9 mouse cellular contexts compared by ENCODE assay signal in the genomic region with DNA sequence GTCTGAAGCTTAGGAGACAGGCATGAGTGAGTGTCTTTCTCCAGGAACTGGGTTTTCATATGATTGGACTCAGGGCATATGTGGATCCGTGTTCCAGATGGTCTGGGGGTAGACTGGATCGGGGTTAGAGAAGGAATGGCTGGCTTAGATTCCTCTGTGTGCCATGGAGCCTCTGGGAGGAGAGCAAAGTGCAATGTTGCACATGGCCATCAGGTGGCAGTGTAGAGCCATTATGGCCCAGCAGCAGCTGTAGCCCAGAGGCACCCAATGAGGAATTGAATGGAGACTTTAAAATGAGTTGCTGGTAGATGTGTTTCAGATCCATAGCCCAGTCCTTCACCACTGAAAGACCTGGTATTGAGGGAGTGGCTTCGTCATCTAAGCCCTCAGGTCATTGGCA. TPM values are rescaled to one million over a fixed set of nuclear protein-coding genes. Genes with fewer than 3 reads are reported as not detected.
DNase-seq lines count a peak whose midpoint lies in the region; ATAC-seq and TF ChIP-seq lines count a peak whose summit lies in the region.
"Had no signal": no experiment of that assay in that cellular context is flagged by ENCODE, and none has a peak within 500 bp of the region (broad histone marks: within the 10 kb centered on the region; RNA-seq: fewer than 3 reads in every experiment).

No protein-coding gene starts in this region.

- no peaks in the 10 kb centered on the region for H3K4me1 ChIP-seq in kidney, postnatal 0 days (replicated peaks; ENCODE audit: insufficient read depth, low read length)
- no peaks in the 10 kb centered on the region for H3K4me1 ChIP-seq in liver, embryonic 16.5 days (ENCODE audit: control insufficient read depth, low read depth, low read length)
- H3K4me1 ChIP-seq in neural tube, embryonic 12.5 days, result no peaks in the 10 kb centered on the region

- no peak overlapping the region for H3K4me3 ChIP-seq in kidney, postnatal 0 days (replicated peaks; ENCODE audit: low read depth, low read length)
- no peak overlapping the region for H3K4me3 ChIP-seq in liver, embryonic 16.5 days (ENCODE audit: low read depth, low read length)
- no peak overlapping the region for H3K4me3 ChIP-seq in neural tube, embryonic 12.5 days
- H3K4me3 ChIP-seq: heart, embryonic 15.5 days had no signal

- H3K36me3 ChIP-seq in kidney, postnatal 0 days (ENCODE audit: insufficient read depth, low read length), result no peaks in the 10 kb centered on the region
- H3K36me3 ChIP-seq in liver, embryonic 16.5 days (ENCODE audit: control insufficient read depth, insufficient read depth), result no peaks in the 10 kb centered on the region
- H3K36me3 ChIP-seq in neural tube, embryonic 12.5 days, result no peaks in the 10 kb centered on the region
- H3K36me3 ChIP-seq: heart, embryonic 15.5 days had no signal

- H3K9me3 ChIP-seq in kidney, postnatal 0 days (replicated peaks; ENCODE audit: low read length), result no peaks in the 10 kb centered on the region
- H3K9me3 ChIP-seq in liver, embryonic 16.5 days (replicated peaks; ENCODE audit: control insufficient read depth, low read length), result no peaks in the 10 kb centered on the region
- no peaks in the 10 kb centered on the region for H3K9me3 ChIP-seq in neural tube, embryonic 12.5 days
- H3K9me3 ChIP-seq: heart, embryonic 15.5 days had no signal

- no peak overlapping the region for H3K9ac ChIP-seq in kidney, postnatal 0 days (ENCODE audit: low read depth, low read length)
- no peak overlapping the region for H3K9ac ChIP-seq in liver, embryonic 16.5 days (ENCODE audit: low read depth, low read length)
- H3K9ac ChIP-seq in neural tube, embryonic 12.5 days, result no peak overlapping the region
- H3K9ac ChIP-seq: heart, embryonic 15.5 days had no signal

- peak; percentile 66 for DNase-seq in R1 (ENCODE audit: low read depth, low spot score)
- DNase-seq in cerebellum, postnatal 36 days, result peak; percentile 68 to 72
- DNase-seq in gastrocnemius, postnatal 10 days, result peak; percentile 72
- peak; percentile 86 for DNase-seq in kidney, postnatal 0 days (ENCODE audit: low spot score)
- DNase-seq in thymus, postnatal 14 days, result peak; percentile 75

- H3K27ac ChIP-seq in kidney, postnatal 0 days, result no peak overlapping the region
- no peak overlapping the region for H3K27ac ChIP-seq in liver, embryonic 16.5 days (ENCODE audit: low read length)
- H3K27ac ChIP-seq in neural tube, embryonic 12.5 days, result no peak overlapping the region
- H3K27ac ChIP-seq: heart, embryonic 15.5 days had no signal

- H3K4me2 ChIP-seq in kidney, postnatal 0 days (ENCODE audit: low read length), result no peak overlapping the region
- no peak overlapping the region for H3K4me2 ChIP-seq in liver, embryonic 16.5 days (ENCODE audit: low read depth, low read length)
- no peak overlapping the region for H3K4me2 ChIP-seq in neural tube, embryonic 12.5 days (replicated peaks)
- H3K4me2 ChIP-seq: heart, embryonic 15.5 days had no signal

- WGBS in kidney, postnatal 0 days, result 10% methylated on average over 3 of the region's 3 CpGs
- 10% methylated on average over 3 of the region's 3 CpGs for WGBS in liver, embryonic 16.5 days (ENCODE audit: insufficient replicate concordance)
- 15% methylated on average over 3 of the region's 3 CpGs for WGBS in neural tube, embryonic 12.5 days

- H3K27me3 ChIP-seq in kidney, postnatal 0 days (ENCODE audit: insufficient read depth, low read length), result no peaks in the 10 kb centered on the region
- H3K27me3 ChIP-seq in liver, embryonic 16.5 days (ENCODE audit: control insufficient read depth, insufficient read depth, low read depth, low read length), result no peaks in the 10 kb centered on the region
- H3K27me3 ChIP-seq in neural tube, embryonic 12.5 days (replicated peaks), result peaks cover 4% of the 10 kb centered on the region

- peak; percentile 98 for TF ChIP-seq CTCF in kidney, postnatal 0 days (IDR thresholded peaks at IDR 0.05; ENCODE audit: low read depth)

- ATAC-seq in CD4-positive, CD25-positive, alpha-beta regulatory T cell, adult 4 months, result peak; percentile 57
- no peak for ATAC-seq in kidney, postnatal 0 days (replicated peaks; ENCODE audit: low FRiP score, low read depth)
- ATAC-seq in liver, embryonic 16.5 days (ENCODE audit: low read depth), result peak; percentile 53
- peak; percentile 53; the same call in 1 of the 2 replicates for ATAC-seq in neural tube, embryonic 12.5 days (ENCODE audit: low FRiP score, low read depth)

RNA-seq across cellular contexts. Expression of a gene that starts 17.8 kb away (rescaled TPM):
- polyA plus RNA-seq in CD4-positive, CD25-positive, alpha-beta regulatory T cell, adult 4 months (2017; shearing (Covaris generic)), result not detected
- total RNA-seq in gastrocnemius, postnatal 10 days (2021), result 10 to 100 TPM; 31.8 to 37.4 TPM
- polyA plus RNA-seq in kidney, postnatal 0 days (2015; fragmentation: Nextera tagmentation; extraction: Ambion mirVana), result 13.0 and 15.0 TPM in 2 replicates
- polyA plus RNA-seq in liver, embryonic 16.5 days (2015; fragmentation: Nextera tagmentation; extraction: Ambion mirVana), result 2.0 and 2.5 TPM in 2 replicates
- 2.5 and 3.1 TPM in 2 replicates for polyA plus RNA-seq in neural tube, embryonic 12.5 days (2016; fragmentation: Nextera tagmentation; extraction: Ambion mirVana)

RNA-seq across cellular contexts. Expression of a gene that starts 27.0 kb away (rescaled TPM):
- polyA plus RNA-seq in CD4-positive, CD25-positive, alpha-beta regulatory T cell, adult 4 months (2017; shearing (Covaris generic)), result 10 to 100 TPM; 12.9 to 13.6 TPM
- 10 to 100 TPM; 13.1 to 14.9 TPM for total RNA-seq in gastrocnemius, postnatal 10 days (2021)
- polyA plus RNA-seq in kidney, postnatal 0 days (2015; fragmentation: Nextera tagmentation; extraction: Ambion mirVana), result 25.7 and 25.8 TPM in 2 replicates
- 6.8 and 8.2 TPM in 2 replicates for polyA plus RNA-seq in liver, embryonic 16.5 days (2015; fragmentation: Nextera tagmentation; extraction: Ambion mirVana)
- 32.1 and 32.2 TPM in 2 replicates for polyA plus RNA-seq in neural tube, embryonic 12.5 days (2016; fragmentation: Nextera tagmentation; extraction: Ambion mirVana)

RNA-seq across cellular contexts. Expression of a gene that starts 30.8 kb away (rescaled TPM):
- polyA plus RNA-seq in CD4-positive, CD25-positive, alpha-beta regulatory T cell, adult 4 months (2017; shearing (Covaris generic)), result 1 to 10 TPM; 2.3 to 5.1 TPM
- 10 to 100 TPM; 16.6 to 17.3 TPM for total RNA-seq in gastrocnemius, postnatal 10 days (2021)
- 5.3 and 5.8 TPM in 2 replicates for polyA plus RNA-seq in kidney, postnatal 0 days (2015; fragmentation: Nextera tagmentation; extraction: Ambion mirVana)
- 5.7 and 7.6 TPM in 2 replicates for polyA plus RNA-seq in liver, embryonic 16.5 days (2015; fragmentation: Nextera tagmentation; extraction: Ambion mirVana)
- 9.7 and 9.8 TPM in 2 replicates for polyA plus RNA-seq in neural tube, embryonic 12.5 days (2016; fragmentation: Nextera tagmentation; extraction: Ambion mirVana)

RNA-seq across cellular contexts. Expression of a gene that starts 44.0 kb away (rescaled TPM):
- 100 to 1,000 TPM in 1 of 2 experiments, 10 to 100 TPM in 1; 93.7 to 163 TPM for polyA plus RNA-seq in CD4-positive, CD25-positive, alpha-beta regulatory T cell, adult 4 months (2017; shearing (Covaris generic))
- total RNA-seq in gastrocnemius, postnatal 10 days (2021), result 10 to 100 TPM; 10.7 to 18.2 TPM
- 68.8 and 80.3 TPM in 2 replicates for polyA plus RNA-seq in kidney, postnatal 0 days (2015; fragmentation: Nextera tagmentation; extraction: Ambion mirVana)
- polyA plus RNA-seq in liver, embryonic 16.5 days (2015; fragmentation: Nextera tagmentation; extraction: Ambion mirVana), result 33.9 and 43.7 TPM in 2 replicates
- polyA plus RNA-seq in neural tube, embryonic 12.5 days (2016; fragmentation: Nextera tagmentation; extraction: Ambion mirVana), result 1.4 and 2.0 TPM in 2 replicates
